Mouse (Mus musculus): ENCODE results near the gene Macrod2.

The Macrod2 gene

GRCm38 (mm10) chr2:140570874-140571273 lies 175.8 kb downstream of the Macrod2 start:
- DNase-seq (ENCODE audit: extremely low read depth, low read depth) = no peak

DNA sequence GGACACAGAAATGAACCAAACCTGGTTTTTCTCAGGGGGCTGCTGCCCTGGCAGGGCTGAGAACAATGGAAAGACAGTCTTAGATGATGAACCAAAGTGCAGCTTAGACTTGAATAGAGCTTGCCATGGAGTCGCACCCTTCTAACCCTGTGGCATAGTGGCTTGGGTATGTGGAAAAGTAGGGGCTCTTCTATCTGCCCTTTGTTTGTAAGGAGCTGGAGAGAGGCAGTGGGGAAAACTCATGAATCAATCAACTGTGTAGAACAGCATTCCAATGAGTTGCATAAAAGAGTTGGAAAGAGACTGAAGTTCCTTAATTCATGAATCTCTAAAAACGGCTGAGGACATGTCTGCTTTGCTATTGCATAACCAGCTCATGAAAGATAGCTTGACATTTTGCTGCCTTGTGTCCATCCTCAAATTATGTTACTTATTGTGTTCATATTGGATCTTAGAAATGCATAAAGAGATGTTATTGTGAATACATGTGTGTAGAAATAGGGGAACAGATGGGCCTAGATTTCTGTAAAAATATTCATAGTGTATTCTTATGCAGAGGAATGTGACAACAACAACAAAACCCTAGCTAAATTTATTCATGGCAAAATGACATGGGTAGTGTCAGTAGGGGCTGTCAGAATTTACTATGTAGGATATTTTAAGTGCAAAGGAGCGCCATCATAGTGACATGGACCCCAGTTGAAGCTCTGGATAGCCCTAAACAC lies 197.6 kb downstream of the Macrod2 start:
- no peak for DNase-seq (ENCODE audit: extremely low read depth, low read depth)

- DNase-seq (ENCODE audit: extremely low read depth, low read depth) = no peak
These were observed 201.8 kb downstream of the Macrod2 start for GRCm38 (mm10) chr2:140596906-140597305.

GRCm38 (mm10) chr2:140615451-140615850 lies 220.3 kb downstream of the Macrod2 start:
- no peak for DNase-seq (ENCODE audit: extremely low read depth, low read depth)

GRCm38 (mm10) chr2:140621730-140622337 lies 226.7 kb downstream of the Macrod2 start:
- DNase-seq (ENCODE audit: extremely low read depth, low read depth) = no peak

DNA sequence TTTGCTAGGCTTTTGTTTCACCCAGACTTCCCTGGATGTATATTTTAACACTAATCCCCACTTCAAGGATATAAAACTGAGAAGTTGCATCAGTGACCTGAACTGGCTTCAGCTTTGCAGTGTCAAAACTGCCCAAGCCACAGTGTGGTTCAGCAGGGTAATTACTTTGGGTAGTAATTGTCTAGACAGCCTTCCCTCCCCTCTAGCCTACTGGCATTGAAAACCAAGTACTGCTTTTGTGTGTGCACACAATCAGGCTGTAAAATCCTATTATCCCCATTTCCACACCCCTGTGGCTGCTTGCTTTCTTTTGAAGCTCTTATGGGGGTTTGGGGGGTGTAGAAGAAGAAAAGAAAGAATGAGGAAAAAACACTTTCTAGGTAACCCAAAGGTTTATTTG lies 258.4 kb downstream of the Macrod2 start:
- no peak for DNase-seq (ENCODE audit: extremely low read depth, low read depth)

DNA sequence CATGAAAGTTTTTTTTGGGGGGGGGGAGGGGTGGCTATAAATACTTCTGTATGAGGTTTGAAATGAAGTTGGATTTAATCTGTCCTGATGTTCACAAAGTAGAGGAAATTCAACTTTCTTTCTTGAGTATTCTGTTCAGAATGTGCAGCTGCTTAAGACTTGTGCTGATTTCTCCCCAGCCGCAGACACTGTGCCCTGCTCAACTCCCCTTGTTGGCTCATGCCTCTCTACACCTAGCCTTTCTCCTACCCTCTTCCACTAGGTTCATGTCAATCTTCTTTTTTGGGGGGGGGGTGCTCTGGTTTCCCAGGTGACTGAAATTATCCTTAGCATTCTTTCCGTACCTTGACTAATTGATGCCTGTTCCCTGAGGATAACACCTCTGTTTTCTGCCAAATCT lies 258.9 kb downstream of the Macrod2 start:
- no peak for DNase-seq (ENCODE audit: extremely low read depth, low read depth)

DNA sequence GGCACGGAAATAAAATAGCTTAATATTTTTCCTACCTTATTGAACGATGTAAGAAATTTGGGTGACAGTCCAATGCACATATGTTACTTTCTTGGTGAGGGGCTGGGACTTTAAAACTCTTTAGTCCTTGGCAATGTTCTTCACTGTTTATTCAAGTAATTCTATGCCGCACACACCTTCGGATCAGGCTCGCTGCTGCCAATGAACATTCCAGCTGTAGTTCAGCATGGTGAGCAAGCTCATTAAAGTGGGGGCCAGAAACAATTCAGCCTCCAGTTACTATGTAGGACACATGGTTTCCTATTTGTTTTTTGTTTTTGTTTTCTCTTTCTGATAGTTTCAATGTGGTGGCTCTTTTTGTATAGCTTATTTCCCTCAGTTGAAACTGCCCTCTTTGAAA lies 267.6 kb downstream of the Macrod2 start:
- DNase-seq (ENCODE audit: extremely low read depth, low read depth) = no peak

GRCm38 (mm10) chr2:140664381-140664780 lies 269.3 kb downstream of the Macrod2 start:
- no peak for DNase-seq (ENCODE audit: extremely low read depth, low read depth)

DNA sequence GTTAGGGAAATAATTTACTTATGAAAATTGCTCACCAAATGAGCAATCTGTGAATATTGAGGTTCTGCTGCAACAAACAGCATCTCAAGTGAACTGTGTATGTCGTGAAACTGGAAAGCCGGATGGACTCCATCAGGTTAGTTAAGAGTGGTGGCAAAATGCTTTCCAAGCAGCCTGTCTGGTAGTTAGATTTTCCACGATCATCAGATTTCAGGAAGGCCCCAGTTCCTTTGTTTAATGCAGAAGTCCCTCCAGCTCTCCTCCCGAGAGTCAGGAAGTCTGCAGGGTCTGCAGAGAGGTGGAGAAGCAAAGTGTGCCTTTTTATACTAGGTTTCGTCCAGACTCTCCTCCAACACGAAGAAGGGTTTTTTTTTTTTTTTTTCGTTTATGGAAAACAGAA lies 271.7 kb downstream of the Macrod2 start:
- no peak for DNase-seq (ENCODE audit: extremely low read depth, low read depth)

- no peak for DNase-seq (ENCODE audit: extremely low read depth, low read depth)
These were observed 272.3 kb downstream of the Macrod2 start for GRCm38 (mm10) chr2:140667261-140668047.

DNA sequence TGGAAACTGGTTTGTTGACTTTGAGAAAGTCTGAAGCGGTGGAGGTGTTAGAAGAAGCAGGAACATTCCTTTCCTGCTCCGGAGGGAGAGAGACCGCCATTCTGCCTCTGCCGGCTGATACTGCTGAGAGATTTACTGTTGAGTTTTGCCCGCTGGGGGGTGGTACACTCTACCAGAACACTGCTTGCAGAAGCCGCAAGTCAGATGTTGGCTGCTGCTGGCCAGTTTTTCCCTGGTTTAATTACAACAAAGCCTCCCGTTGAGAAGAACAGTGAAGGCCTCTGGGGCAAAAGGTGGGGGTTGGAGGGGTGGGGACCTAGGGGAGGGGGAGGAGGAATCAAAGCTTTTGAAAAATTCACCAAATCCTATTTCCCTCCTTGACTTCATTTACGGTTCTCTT lies 273.2 kb downstream of the Macrod2 start:
- no peak for DNase-seq (ENCODE audit: extremely low read depth, low read depth)

- DNase-seq (ENCODE audit: extremely low read depth, low read depth) = no peak
These were observed 274.0 kb downstream of the Macrod2 start for GRCm38 (mm10) chr2:140669081-140669480.

- DNase-seq (ENCODE audit: extremely low read depth, low read depth) = no peak
These were observed 274.7 kb downstream of the Macrod2 start for GRCm38 (mm10) chr2:140669786-140670185.

DNA sequence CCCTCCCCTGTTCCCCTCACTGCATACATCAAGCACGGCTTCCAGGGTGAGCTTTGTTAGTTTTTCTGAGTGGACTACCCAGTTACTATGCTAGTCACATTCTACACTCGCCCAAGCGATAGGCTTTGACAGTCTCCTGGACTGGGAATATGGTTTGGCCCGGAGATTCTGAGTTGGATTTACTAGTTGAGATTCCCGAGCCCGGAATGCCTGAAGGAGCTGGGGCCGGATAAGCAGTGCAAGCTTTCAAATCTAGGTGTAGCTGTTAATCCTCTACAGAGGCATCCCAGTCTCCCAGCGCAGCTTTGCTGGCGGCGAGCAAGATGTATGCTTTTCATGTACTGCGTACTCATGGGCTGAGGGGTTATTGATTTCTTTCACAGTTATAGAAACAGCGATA lies 275.3 kb downstream of the Macrod2 start:
- DNase-seq (ENCODE audit: extremely low read depth, low read depth) = no peak

DNA sequence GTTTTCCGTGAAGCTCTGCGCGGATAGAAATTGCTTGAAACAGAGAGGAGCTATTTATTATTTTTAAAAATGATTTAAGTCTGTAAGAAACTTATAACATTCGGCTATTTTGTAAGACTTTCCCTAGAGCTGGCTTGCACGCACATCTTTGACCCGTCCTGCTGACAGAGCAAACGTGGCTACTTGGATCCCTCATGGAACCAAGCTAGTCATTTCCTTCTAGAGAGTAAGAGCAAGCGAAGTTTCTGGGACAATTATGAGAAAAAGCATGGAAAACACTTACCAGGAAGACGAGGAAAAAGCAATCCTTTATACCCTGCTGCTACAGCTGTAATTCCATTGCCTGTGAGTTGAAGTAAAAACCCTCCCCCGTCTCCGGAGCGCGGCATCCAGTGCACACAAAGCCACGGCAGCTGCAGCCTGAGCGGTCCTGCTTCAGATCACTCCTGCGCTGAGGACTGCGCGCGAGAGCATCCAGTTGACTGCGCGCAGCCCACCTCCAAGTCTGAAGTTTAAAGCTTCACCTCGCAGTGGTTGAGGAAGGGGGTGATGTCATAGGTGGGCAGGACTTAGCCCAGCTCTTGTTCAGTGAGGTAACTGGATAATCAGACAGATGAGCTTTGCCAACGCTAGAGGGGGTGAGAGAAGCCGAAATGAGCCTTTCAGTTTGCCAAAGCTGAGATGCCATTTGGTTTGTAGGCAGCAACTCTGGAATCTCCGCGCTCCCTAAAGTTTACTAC lies 276.0 kb downstream of the Macrod2 start, which contains the start of gene Flrt3:
TSS of gene Flrt3 (minus strand) at position 507 of the 740 bp plus-strand sequence.
- no peak for DNase-seq (ENCODE audit: extremely low read depth, low read depth)

DNA sequence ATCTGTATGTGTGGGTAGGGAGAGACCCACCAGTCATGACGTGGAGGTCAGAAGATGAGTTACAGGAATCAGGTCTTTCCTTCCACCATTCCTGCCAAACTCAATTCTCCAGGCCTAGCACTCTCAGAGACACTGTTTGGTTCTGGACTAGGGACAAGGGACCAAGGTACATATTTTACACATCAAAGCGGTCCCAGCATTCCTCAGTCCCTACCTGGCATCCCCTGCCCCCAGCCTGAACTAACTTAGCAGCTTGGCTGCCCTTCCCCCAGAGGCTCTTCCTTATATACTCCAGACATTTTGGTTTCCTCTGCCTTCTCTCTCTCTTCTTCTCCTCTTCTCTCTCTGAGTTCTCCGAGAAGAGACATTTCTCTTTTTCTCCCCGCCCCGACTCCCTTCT lies 278.4 kb downstream of the Macrod2 start:
- no peak for DNase-seq (ENCODE audit: extremely low read depth, low read depth)

GRCm38 (mm10) chr2:140676728-140677127 lies 281.6 kb downstream of the Macrod2 start:
- no peak for DNase-seq (ENCODE audit: extremely low read depth, low read depth)

GRCm38 (mm10) chr2:140690906-140691305 lies 295.8 kb downstream of the Macrod2 start:
- DNase-seq (ENCODE audit: extremely low read depth, low read depth) = no peak

DNA sequence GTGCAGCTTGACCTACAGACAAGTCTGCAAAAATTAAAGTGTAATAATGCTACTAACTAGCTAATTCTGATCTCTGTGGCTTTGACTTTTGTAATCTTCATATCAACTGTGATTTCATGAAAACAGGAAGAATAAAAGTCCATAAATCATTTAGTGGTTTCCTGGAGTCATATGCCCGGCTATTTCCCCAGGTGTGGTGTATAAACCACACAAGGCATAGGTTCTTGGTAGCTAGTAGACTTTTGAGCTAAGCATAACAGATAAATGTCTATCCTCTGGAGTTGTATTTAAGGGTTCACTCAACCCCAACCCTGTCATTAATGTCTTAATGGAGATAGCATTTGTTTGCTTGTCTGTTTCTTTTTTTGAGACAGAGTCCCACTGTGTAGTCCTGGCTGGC lies 296.3 kb downstream of the Macrod2 start:
- DNase-seq (ENCODE audit: extremely low read depth, low read depth) = no peak

DNA sequence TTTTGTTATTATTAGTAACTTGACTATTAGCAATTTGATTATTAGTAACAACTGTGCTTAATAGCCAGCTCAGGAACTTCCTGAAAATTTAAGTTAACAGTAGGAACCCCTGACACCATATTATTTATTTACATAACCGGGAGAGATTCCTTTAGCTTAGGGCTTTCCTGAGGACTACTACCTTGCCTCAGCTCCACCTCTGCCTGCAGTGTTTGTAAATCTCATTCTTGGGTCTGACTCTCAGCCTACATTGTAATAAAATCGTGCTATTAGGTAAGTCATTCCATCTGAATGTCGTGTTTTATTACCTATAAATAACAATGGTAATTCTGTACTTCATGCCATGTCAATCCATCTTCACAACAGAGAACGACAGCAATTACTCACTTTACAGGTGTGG lies 297.4 kb downstream of the Macrod2 start:
- DNase-seq (ENCODE audit: extremely low read depth, low read depth) = no peak

DNA sequence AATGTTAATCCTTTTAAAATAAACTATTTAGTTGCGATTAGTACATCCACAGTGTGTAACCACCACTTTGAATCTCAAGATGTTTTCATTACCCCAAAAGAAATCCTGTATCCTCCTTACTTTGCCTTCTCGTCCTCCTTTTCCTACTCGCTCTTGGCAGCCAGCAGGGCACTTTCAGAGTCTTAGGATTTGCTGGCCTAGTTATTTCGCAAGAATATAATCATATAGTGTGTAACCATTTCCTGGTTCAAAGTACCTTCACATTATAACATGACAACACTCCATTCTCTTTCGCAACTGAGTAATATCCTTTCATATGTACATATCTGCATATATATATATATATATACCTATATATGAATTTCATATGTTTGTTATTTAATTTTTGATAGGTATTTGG lies 298.7 kb downstream of the Macrod2 start:
- no peak for DNase-seq (ENCODE audit: extremely low read depth, low read depth)

Measured in MEL-GATA-1-ER (cell line).